Mouse (Mus musculus) C2C12 (cell line): ENCODE measurements around the gene Cd47. TPM values are rescaled to one million over a fixed set of nuclear protein-coding genes. Genes with fewer than 3 reads are reported as not detected.
"Not testable (repeated sequence)": the region's sequence is repeated elsewhere in the genome, so short reads cannot be mapped to it uniquely, and the experiment has no call there.

Experiments
- H3K27me3 ChIP-seq: one replicate; pipeline ENCODE4 v1.6.1; 2011; ENCODE audit not compliant: control insufficient read depth, insufficient read depth, insufficient read length
- H3K36me3 ChIP-seq: one replicate; pipeline ENCODE4 v1.6.1; 2011; ENCODE audit not compliant: control insufficient read depth, insufficient read depth
- H3K4me3 ChIP-seq: one replicate; pipeline ENCODE4 v1.5.1; 2011; ENCODE audit warnings: mild to moderate bottlenecking, control low read depth; ENCODE audit not compliant: poor library complexity, insufficient read depth, severe bottlenecking
- H3K79me2 ChIP-seq: one replicate; pipeline ENCODE4 v1.6.1; 2011; ENCODE audit not compliant: control insufficient read depth, insufficient read depth
- H3K79me3 ChIP-seq: one replicate; pipeline ENCODE4 v1.6.1; 2011; ENCODE audit warnings: low read depth, control low read depth
- H3ac ChIP-seq: one replicate; pipeline ENCODE3; 2011; ENCODE audit warnings: low read depth; ENCODE audit not compliant: control insufficient read depth, insufficient read length
- CEBPB ChIP-seq: IDR thresholded peaks from one replicate; pipeline ENCODE4 v1.6.1; 2011; ENCODE audit warnings: low read depth, mild to moderate bottlenecking, control low read depth, moderate library complexity
- CTCF ChIP-seq: IDR thresholded peaks from one replicate; pipeline ENCODE4 v1.5.1; 2011; ENCODE audit not compliant: control insufficient read depth, insufficient read depth, insufficient read length
- FOSL1 ChIP-seq: IDR thresholded peaks from one replicate; pipeline ENCODE4 v1.8.0; 2011; ENCODE audit warnings: mild to moderate bottlenecking, low read length; ENCODE audit not compliant: poor library complexity, insufficient read depth, severe bottlenecking
- MAX ChIP-seq: IDR thresholded peaks from one replicate; pipeline ENCODE4 v1.6.1; 2011; ENCODE audit warnings: mild to moderate bottlenecking, control low read depth
- MYOD1 ChIP-seq: IDR thresholded peaks from one replicate; pipeline ENCODE4 v1.6.1; 2011; ENCODE audit warnings: low read depth; ENCODE audit not compliant: control insufficient read depth, insufficient read length
- MYOG ChIP-seq: IDR thresholded peaks from one replicate; pipeline ENCODE4 v1.6.1; 2011; ENCODE audit not compliant: control insufficient read depth, insufficient read length; ENCODE audit errors: extremely low read depth
- USF1 ChIP-seq: IDR thresholded peaks from one replicate; pipeline ENCODE4 v1.6.1; 2011; ENCODE audit warnings: low read depth, mild to moderate bottlenecking, control low read depth, moderate library complexity
- polyA plus RNA-seq: library from polyadenylated mRNA; unstranded; fragments of >200 nt; fragmentation: generic; extraction: Trizol; gene quantifications from one replicate; pipeline ENCODE4 v1.2.1, GENCODE M21; 2012; ENCODE audit warnings: missing spikeins

Cd47 gene
- polyA plus RNA-seq, 1 experiment, result 76.0 TPM

- Histone ChIP-seq H3K79me2 (no peaks in the 10 kb centered on the region), H3ac (no peak overlapping the region), H3K79me3 (no peaks in the 10 kb centered on the region), H3K4me3 (no peak overlapping the region), H3K27me3 (no peaks in the 10 kb centered on the region), H3K36me3 (no peaks in the 10 kb centered on the region)
- no peak for TF ChIP-seq USF1
- TF ChIP-seq MYOD1, result no peak
- no peak for TF ChIP-seq MYOG
- TF ChIP-seq CEBPB, result no peak
- TF ChIP-seq MAX, result no peak
- TF ChIP-seq FOSL1, result no peak
- TF ChIP-seq CTCF, result no peak
Measured at GRCm38 (mm10) chr16:49812821-49813616, 12.7 kb downstream of the Cd47 start.

- no peak for TF ChIP-seq MYOG
- no peak for TF ChIP-seq MYOD1
- no peak for TF ChIP-seq MAX
- TF ChIP-seq USF1, result no peak
- no peak for TF ChIP-seq FOSL1
- TF ChIP-seq CTCF, result no peak
- no peak for TF ChIP-seq CEBPB
Measured at GRCm38 (mm10) chr16:49814419-49814818, 14.1 kb downstream of the Cd47 start.

GRCm38 (mm10) chr16:49816889-49817288 lies 16.6 kb downstream of the Cd47 start:
- no peak overlapping the region for H3K4me3 ChIP-seq
- no peaks in the 10 kb centered on the region for H3K79me2 ChIP-seq
- no peaks in the 10 kb centered on the region for H3K27me3 ChIP-seq
- no peak overlapping the region for H3ac ChIP-seq
- no peaks in the 10 kb centered on the region for H3K36me3 ChIP-seq
- no peaks in the 10 kb centered on the region for H3K79me3 ChIP-seq
- TF ChIP-seq MYOG (no peak), FOSL1 (no peak)

More at GRCm38 (mm10) chr16:49814419-49814818, 14.1 kb downstream of the Cd47 start:
- no peak overlapping the region for H3ac ChIP-seq
- H3K79me2 ChIP-seq, result no peaks in the 10 kb centered on the region
- no peaks in the 10 kb centered on the region for H3K36me3 ChIP-seq
- no peaks in the 10 kb centered on the region for H3K79me3 ChIP-seq
- H3K27me3 ChIP-seq, result no peaks in the 10 kb centered on the region
- H3K4me3 ChIP-seq, result no peak overlapping the region

GRCm38 (mm10) chr16:49818146-49818545 lies 17.8 kb downstream of the Cd47 start:
- no peaks in the 10 kb centered on the region for H3K79me2 ChIP-seq
- H3K27me3 ChIP-seq, result no peaks in the 10 kb centered on the region
- no peak for TF ChIP-seq FOSL1
- no peak overlapping the region for H3K4me3 ChIP-seq
- no peaks in the 10 kb centered on the region for H3K79me3 ChIP-seq
- H3ac ChIP-seq, result no peak overlapping the region
- no peaks in the 10 kb centered on the region for H3K36me3 ChIP-seq

- no peaks in the 10 kb centered on the region for H3K27me3 ChIP-seq
- no peak overlapping the region for H3ac ChIP-seq
- no peak overlapping the region for H3K4me3 ChIP-seq
- H3K79me2 ChIP-seq, result no peaks in the 10 kb centered on the region
- no peaks in the 10 kb centered on the region for H3K36me3 ChIP-seq
- TF ChIP-seq MYOD1 (no peak), USF1 (no peak), CEBPB (no peak), FOSL1 (no peak), CTCF (no peak), MYOG (no peak)
- no peaks in the 10 kb centered on the region for H3K79me3 ChIP-seq
Measured at GRCm38 (mm10) chr16:49818627-49819026, 18.3 kb downstream of the Cd47 start.

- no peaks in the 10 kb centered on the region for H3K36me3 ChIP-seq
- TF ChIP-seq MAX, result no peak
- no peak for TF ChIP-seq MYOD1
- TF ChIP-seq FOSL1, result no peak
- no peak for TF ChIP-seq CTCF
- TF ChIP-seq MYOG, result no peak
- no peak for TF ChIP-seq CEBPB
- TF ChIP-seq USF1, result no peak
- H3K27me3 ChIP-seq, result no peaks in the 10 kb centered on the region
- H3K79me2 ChIP-seq, result no peaks in the 10 kb centered on the region
- H3K4me3 ChIP-seq, result no peak overlapping the region
- H3ac ChIP-seq, result no peak overlapping the region
- H3K79me3 ChIP-seq, result no peaks in the 10 kb centered on the region
Measured at GRCm38 (mm10) chr16:49819494-49819893, 19.2 kb downstream of the Cd47 start.

GRCm38 (mm10) chr16:49830911-49831310 lies 30.6 kb downstream of the Cd47 start:
- H3K79me2 ChIP-seq, H3K27me3 ChIP-seq, H3K4me3 ChIP-seq, H3K79me3 ChIP-seq, H3ac ChIP-seq, H3K36me3 ChIP-seq: not testable (repeated sequence)
